Mouse (Mus musculus) small intestine, adult 2 months (tissue): ENCODE measurements around the gene Dnajc4.

Experiments
- CTCF ChIP-seq: fragments of 200-500 bp; IDR thresholded peaks from 2 replicates; pipeline ENCODE4 v1.5.1; 2012; ENCODE audit warnings: low read depth, mild to moderate bottlenecking, control low read depth, inconsistent platforms, low read length, moderate library complexity, mixed read lengths; ENCODE audit not compliant: insufficient replicate concordance, insufficient read length; ENCODE audit errors: extremely low read depth
- POLR2A ChIP-seq: fragments of 200-500 bp; IDR thresholded peaks from 2 replicates; pipeline ENCODE4 v1.6.1; 2012; ENCODE audit warnings: low read depth, mild to moderate bottlenecking, control low read depth, inconsistent platforms, low read length, moderate library complexity

- TF ChIP-seq CTCF: no peak
- TF ChIP-seq POLR2A: no peak
Observed at GRCm38 (mm10) chr19:6985951-6986708, 6.2 kb downstream of the Dnajc4 start.
